Mouse (Mus musculus) liver, embryonic 18 days (tissue): ENCODE measurements around the gene Rbp3. TPM values are rescaled to one million over a fixed set of nuclear protein-coding genes. Genes with fewer than 3 reads are reported as not detected.

Source experiments
- polyA plus RNA-seq: library from polyadenylated mRNA; depleted of rRNA; stranded (reverse); fragments of >200 nt; gene quantifications from 2 replicates; pipeline ENCODE4 v1.2.3, GENCODE M21; 2012; rRNA removed

Rbp3 gene
- polyA plus RNA-seq: 0.01 and 0.02 TPM in 2 replicates

GRCm38 (mm10) chr14:33953761-33954160, at the start of gene Rbp3:
Gene Rbp3, plus strand, starts transcription at chr14:33954003.

DNA sequence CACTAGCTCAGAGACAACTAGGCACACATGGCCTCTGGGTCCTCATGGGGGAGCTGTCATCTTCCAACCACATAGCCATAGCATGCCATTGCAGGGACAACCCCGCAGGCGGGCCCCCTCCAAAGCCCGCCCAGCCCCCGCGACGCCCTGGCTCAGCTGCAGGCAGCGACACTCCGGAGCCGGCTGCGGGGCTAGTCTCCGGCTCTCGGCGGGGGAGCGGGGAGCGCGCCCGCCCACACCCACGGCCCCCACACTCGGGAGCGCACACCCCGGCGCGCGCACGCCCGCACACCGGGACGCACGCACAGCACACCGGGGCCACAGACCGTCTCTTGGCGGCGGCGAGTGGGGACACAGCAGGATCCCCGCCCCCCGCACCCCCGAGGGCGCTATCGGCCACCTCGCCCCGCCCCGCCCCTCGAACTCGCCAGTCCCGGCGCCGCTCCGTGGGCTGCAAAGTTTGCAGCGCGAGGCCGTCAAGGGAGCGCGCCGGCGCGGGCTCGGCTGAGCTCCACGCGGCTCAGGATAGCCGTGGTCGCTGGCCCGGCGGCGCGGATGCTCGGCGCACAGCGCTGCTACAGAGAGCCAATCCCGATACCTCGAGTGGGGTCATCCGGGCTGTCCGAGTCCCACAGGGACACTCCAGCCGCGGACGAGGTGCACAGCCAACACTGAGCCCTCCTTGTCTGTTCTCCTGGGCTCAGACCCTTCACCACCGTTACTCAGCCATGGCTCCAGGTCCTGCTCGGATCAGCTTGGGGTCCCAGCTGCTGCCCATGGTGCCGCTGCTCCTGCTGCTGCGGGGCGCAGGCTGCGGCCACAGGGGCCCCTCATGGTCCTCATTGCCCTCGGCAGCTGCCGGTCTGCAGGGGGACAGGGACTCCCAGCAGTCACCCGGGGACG, 30.4 kb upstream of the Rbp3 start, which contains the start of gene Gdf10:
Gdf10 (plus strand) TSS at position 420 of the 903 bp plus-strand sequence.

GRCm38 (mm10) chr14:33940739-33941138, 13.1 kb upstream of the Rbp3 start, which contains the start of gene Gdf2:
Gene Gdf2, plus strand, starts transcription at chr14:33941039.

DNA sequence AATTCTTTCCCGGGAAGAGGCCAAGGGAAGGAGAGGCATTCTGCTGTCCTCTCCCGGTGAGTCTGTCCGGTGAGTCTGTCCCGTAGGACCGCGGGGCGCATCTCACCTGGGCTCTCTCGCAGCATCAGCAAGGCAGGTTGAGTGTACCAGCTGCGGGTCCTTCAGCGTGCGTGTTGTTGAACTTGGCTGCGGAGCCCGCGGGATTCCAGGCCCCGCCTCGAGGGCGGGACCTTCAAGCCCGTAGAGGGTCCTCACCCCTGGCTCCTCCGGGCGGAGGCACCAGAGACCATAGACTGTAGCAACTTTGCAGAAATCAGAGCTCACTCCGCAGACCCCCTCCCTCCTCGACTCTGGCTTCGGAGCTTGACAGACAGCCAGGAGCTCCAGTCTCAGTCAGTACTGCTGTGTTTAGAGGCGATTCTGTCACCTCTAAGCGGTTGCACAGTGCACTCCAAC, 24.8 kb downstream of the Rbp3 start, which contains the start of gene Zfp488:
Zfp488 (minus strand) TSS at position 161 of the 456 bp plus-strand sequence.

Other genes with a start within 250 kb of the Rbp3 start
- 6.7 and 8.1 TPM in 2 replicates for gene Gdf10, start 30.4 kb upstream of the Rbp3 start, polyA plus RNA-seq
- gene Gdf2, start 13.0 kb upstream of the Rbp3 start, polyA plus RNA-seq: 5.9 and 6.6 TPM in 2 replicates
- 0.01 TPM in 1 of 2 replicates, not detected in the other for gene Zfp488, start 24.8 kb downstream of the Rbp3 start, polyA plus RNA-seq
- not detected in 2 replicates for gene Gm30083, start 61.2 kb downstream of the Rbp3 start, polyA plus RNA-seq
- not detected in 2 replicates for gene Gm5460, start 62.8 kb downstream of the Rbp3 start, polyA plus RNA-seq
- gene Antxrl, start 98.7 kb downstream of the Rbp3 start, polyA plus RNA-seq: not detected in 2 replicates
- gene Anxa8, start 132.0 kb downstream of the Rbp3 start, polyA plus RNA-seq: 0.52 and 0.73 TPM in 2 replicates
- gene A630023A22Rik, start 148.8 kb downstream of the Rbp3 start, polyA plus RNA-seq: not detected in 2 replicates
- 0.01 TPM in 2 replicates for gene Npy4r, start 198.5 kb downstream of the Rbp3 start, polyA plus RNA-seq
- 0.02 and 0.07 TPM in 2 replicates for gene Gprin2, start 247.7 kb downstream of the Rbp3 start, polyA plus RNA-seq